Mouse (Mus musculus): ENCODE measurements around the gene Mmp27.

Mmp27 gene

GRCm38 (mm10) chr9:7571162-7571561, at the start of gene Mmp27:
TSS of gene Mmp27 (plus strand) at chr9:7571396.
- DNase-seq (ENCODE audit: low spot score in 2 of 2): no peak

GRCm38 (mm10) chr9:7526255-7526940, 44.8 kb upstream of the Mmp27 start:
- no peak for DNase-seq (ENCODE audit: low spot score in 2 of 2)

DNA sequence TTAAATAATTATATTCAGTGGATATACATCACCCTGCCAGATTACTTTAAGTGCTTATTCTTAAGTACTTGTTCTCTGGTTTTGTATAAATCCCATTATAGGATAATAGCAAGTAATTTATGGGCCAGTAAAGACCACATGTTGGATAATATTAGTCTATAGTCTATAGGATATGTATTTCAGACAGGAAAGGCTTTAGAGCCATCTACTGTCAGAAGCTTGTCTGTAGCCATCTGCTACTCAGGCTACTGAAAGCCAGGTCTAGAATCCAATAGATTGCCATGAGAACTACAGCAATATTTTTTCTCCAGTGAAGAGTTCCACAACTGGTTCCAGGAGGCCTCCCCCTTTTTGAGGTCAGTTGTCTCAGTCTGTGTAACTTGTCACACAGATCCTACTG, 28.4 kb upstream of the Mmp27 start:
- no peak for DNase-seq (ENCODE audit: low spot score in 2 of 2)

DNA sequence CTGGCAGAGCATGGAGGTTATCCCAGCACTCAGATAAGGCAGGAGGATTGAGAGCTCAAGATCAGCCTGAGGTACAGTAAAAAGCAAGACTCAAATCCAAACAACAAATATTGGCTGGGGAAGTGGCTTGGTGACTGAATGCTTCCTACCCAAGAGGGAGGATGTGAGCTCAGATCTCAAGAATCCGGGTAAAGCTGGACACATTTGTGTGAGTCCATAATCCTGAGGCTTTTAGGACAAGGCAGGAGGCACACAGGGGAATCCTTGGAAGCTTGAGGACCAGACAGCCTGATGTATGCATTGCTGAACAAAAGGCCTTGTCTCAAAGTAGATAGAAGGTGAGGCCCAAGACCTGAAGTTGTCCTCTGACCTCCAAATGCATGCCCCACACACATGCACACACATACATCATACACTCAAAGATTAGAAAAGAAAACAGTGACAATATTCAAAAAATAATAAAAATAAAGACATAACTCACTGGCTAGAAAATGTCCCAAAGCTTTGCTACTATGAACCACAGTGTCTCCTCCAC, 26.2 kb upstream of the Mmp27 start:
- no peak for DNase-seq (ENCODE audit: low spot score in 2 of 2)

GRCm38 (mm10) chr9:7545471-7545870, 25.7 kb upstream of the Mmp27 start:
- no peak for DNase-seq (ENCODE audit: low spot score in 2 of 2)

- no peak for DNase-seq (ENCODE audit: low spot score in 2 of 2)
Observed at GRCm38 (mm10) chr9:7545920-7546319, 25.3 kb upstream of the Mmp27 start.

DNA sequence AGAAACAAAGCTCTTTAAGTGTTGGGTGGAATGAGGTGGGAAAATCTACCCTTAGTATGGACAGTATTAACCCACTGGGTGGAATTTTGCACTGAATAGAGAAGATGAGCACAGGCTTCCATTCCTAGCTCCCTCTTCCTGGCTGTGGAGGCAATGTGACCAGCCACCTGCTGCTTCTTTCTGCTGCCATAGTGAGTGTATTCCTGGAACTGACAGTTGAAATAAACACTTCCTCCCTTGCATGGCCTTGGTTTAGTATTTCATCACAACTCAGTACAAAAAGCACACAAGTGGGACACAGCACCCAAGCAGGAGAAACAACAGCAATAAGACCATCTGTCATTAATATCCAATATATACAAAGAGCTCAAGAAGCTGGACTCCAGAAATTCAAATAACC, 19.3 kb upstream of the Mmp27 start:
- DNase-seq (ENCODE audit: low spot score in 2 of 2): no peak

DNA sequence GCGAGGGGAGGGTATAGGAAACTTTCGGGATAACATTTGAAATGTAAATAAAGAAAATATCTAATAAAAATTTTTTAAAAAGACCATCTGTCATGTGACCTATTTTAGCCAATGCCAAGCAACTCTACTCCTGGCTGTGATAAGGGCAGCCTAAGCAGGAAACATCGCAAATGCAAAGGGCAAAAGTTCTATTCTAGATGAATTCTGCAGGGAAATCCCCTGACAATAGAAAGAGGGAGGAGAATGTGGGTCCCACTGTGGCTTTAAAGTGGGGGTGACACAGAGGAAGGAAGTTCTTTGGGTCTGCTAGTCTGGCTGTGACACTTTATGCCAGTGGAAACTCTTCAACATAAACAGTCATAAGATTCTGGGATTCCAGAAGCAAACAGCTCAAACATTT, 17.7 kb upstream of the Mmp27 start:
- no peak for DNase-seq (ENCODE audit: low spot score in 2 of 2)

- DNase-seq (ENCODE audit: low spot score in 2 of 2): no peak
Observed at GRCm38 (mm10) chr9:7554382-7554781, 16.8 kb upstream of the Mmp27 start.

GRCm38 (mm10) chr9:7558221-7559017, 12.8 kb upstream of the Mmp27 start, which contains the start of gene Mmp8:
TSS of gene Mmp8 (plus strand) at chr9:7558456.
- DNase-seq (ENCODE audit: low spot score in 2 of 2): no peak

DNA sequence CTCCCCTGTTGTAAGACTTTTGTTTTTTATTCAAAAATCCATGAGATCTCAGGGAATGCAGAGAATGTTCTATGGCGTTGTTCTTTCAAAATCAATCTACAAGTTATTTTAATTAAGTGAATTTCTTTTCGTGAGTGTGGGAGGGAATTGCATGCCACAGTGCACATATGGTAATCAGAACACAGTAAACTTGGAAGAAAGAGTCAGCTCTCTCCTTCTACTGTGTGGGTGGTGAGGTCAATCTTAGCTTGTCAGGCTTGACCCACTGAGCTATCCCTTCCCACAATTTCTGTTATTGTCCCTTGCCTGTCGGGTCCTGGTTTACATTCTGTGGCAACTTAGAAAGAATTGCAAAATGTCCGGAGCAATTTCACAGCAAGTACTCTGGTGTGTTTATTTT, 11.2 kb upstream of the Mmp27 start:
- DNase-seq (ENCODE audit: low spot score in 2 of 2): no peak

- DNase-seq (ENCODE audit: low spot score in 2 of 2): no peak
Observed at GRCm38 (mm10) chr9:7567376-7567775, 3.8 kb upstream of the Mmp27 start.

DNA sequence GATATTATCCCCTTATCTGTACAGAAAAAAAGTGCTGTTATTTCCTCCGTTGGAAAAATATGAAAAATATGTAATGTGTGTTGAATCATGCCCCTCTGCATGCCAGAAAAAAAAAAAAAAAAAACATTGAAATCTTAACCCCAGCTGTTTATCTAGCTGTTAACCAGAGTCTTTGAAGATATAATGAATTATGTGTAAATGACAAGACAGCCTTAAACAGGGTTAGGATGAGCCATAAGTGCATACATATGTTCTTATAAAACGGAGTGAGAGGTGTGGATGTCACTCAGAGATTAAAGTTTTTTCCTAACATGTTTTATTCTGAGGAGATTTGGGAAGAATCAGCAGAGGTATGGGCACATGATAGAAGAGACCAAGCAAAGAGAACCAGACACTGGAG, 3.3 kb upstream of the Mmp27 start:
- no peak for DNase-seq (ENCODE audit: low spot score in 2 of 2)

DNA sequence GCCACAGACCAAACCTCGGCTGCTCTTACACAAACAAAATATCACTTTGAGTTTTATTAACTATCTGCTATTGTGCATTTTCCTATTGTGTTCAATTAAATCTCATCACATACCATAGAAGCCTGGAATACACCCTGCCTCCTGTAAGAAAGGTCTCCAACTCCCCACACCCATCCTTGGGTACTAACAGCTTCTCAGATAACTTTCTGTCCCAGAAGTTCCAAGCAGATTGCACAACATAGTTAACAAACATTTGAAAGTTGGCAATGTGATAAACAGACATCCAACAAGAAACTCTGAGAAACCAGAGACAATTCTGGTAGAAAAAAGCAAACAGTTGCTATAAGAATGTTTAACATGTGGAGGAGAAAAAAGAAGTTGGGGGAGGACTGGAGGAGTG, 711 bp upstream of the Mmp27 start:
- DNase-seq (ENCODE audit: low spot score in 2 of 2): no peak

DNA sequence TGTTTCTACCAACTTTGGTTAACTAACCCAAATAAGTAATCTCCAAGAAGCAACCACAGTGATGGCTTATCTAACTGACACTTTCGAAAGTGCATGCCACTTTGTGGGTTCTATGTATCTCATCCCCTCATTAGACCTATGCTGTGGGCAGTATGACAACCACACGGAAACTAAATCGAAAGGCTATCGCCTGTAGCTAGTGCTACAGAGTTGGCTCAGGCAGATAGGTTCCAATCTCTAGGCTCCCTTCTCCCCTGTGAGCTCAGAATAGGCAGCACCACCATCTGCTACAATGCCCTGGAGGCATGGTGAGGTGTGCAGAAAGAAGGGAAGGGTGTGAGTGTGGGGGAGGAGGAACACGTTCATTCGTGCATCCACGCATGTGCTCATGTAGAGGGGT, 992 bp downstream of the Mmp27 start:
- DNase-seq (ENCODE audit: low spot score in 2 of 2): no peak

- no peak for DNase-seq (ENCODE audit: low spot score in 2 of 2)
Observed at GRCm38 (mm10) chr9:7572663-7573308, 1.6 kb downstream of the Mmp27 start.

GRCm38 (mm10) chr9:7575526-7575925, 4.3 kb downstream of the Mmp27 start:
- DNase-seq (ENCODE audit: low spot score in 2 of 2): no peak

DNA sequence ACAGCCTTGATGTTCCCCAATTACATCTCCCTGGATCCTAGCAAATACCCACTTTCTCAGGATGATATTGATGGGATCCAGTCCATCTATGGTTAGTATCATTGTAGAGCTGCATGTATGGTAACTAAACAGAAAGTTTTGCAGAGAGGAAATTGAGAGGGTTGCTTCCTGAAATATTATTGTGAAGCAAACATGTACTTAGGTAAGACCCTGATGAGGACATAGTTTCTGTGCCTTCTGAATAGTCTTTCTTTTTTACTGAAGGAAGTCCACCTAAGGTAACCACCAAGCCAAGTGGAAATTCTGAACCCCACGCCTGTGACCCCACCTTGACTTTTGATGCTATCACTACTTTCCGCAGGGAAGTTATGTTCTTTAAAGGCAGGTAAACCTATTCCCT, 6.2 kb downstream of the Mmp27 start:
- no peak for DNase-seq (ENCODE audit: low spot score in 2 of 2)

DNA sequence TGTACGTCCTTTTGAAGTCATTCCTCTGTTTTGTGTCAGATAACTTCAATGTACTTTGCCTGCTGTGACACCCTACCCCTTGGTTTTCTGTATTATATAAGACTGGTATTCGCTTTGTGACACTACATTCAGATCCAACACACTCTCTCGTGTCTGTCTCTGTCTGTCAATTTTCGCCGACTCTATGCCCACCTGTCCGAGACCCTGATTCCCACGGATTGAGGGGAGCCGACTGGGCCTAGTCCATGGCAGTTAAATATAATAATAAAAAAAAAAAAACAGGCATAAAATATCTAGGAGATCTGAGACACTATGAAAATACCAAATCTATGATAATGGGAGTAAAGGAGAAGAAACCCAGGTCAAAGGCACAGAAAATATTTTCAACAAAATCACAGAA, 18.9 kb downstream of the Mmp27 start:
- DNase-seq (ENCODE audit: low spot score in 2 of 2): no peak

DNA sequence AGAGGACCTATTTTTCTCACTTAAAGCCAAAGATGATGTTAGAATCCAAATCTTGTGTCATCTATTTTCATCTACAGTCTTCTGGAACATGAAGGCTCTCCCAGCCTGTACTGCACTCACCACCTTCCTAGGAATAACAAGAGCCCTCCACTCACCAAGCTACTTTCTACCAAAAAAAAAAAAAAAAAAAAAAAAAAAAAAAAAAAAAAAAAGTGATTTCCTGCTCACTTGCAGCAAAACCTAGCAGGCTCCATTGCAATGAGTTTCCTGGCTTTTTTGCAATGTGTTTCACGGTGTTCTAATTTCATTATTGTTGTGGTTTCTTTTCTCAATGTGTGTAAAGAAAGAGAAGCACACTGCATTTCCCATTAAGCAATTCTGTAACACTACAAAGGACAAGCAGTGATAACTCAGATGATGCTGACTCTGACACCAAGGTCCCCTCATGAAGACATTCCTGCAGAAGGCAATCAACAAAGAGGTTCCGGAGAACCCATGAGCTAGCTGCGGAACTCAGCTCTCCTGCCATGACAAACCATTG, 22.1 kb downstream of the Mmp27 start:
- no peak for DNase-seq (ENCODE audit: low spot score in 2 of 2)

GRCm38 (mm10) chr9:7594816-7595540, 23.8 kb downstream of the Mmp27 start:
- DNase-seq (ENCODE audit: low spot score in 2 of 2): peak; percentile 54 to 68
